Mouse (Mus musculus) lung, postnatal 25 days (tissue): ENCODE measurements around the gene Gm17349.

Experiments used
- DNase-seq: peaks from one replicate; pipeline ENCODE4 v3.0.0; 2022; ENCODE audit warnings: low spot score

Gm17349 gene

GRCm38 (mm10) chr15:99661121-99661830 is 44.0 kb downstream of the Gm17349 start:
- no peak for DNase-seq

GRCm38 (mm10) chr15:99658437-99658836 is 46.9 kb downstream of the Gm17349 start:
- no peak for DNase-seq

- DNase-seq: no peak
These were observed 49.3 kb downstream of the Gm17349 start for GRCm38 (mm10) chr15:99655956-99656355.

- no peak for DNase-seq
These were observed 51.4 kb downstream of the Gm17349 start for GRCm38 (mm10) chr15:99653876-99654275.

- no peak for DNase-seq
These were observed 52.0 kb downstream of the Gm17349 start for GRCm38 (mm10) chr15:99653291-99653690.
